Mouse (Mus musculus): Measurements from ENCODE around the gene Cpn2.

DNA sequence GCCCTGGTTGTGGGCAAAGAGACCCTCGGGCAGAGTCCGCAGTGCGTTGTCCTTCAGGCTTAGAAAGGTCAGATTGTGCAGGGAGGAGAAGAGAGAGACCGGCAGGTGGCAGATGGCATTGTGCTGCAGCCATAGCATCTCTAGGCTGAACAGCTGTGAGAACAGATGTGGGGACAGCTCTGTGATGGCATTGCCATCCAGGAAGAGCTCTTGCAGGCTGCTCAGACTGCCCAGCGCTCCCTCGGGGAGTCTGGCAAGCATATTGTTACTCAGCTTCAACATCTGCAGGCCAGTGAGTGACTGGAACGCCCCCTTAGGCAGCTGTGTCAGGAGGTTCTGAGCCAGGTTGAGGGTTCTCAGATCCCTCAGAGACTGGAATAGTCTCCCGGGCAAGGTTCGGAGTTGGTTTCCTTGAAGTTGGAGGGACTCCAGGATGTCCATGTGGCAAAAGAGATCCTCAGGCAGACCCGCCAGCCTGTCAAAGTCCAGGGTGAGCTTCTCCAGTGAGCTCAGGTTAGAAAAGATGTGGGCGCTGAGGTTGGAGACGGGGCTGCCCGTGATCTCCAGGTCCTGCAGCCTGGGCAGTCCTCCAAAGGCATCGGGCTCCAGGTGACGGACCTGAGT, 7.2 kb downstream of the Cpn2 start:
- no peak for TF ChIP-seq CTCF (IDR thresholded peaks at IDR 0.05; ENCODE audit: control insufficient read depth, insufficient read depth, insufficient read length)
- TF ChIP-seq MAX (IDR thresholded peaks at IDR 0.05) = no peak
- no peak for TF ChIP-seq MYOD1 (IDR thresholded peaks at IDR 0.05; ENCODE audit: control insufficient read depth, insufficient read length, low read depth)
